Mouse (Mus musculus) embryonic facial prominence, embryonic 14.5 days (tissue): ENCODE measurements at regions not wholly inside any gene's neighbourhood (a gene's known extent, or its start where the extent isn't known, plus 50 kb on each side); places are given as distances from the start of the nearest gene placed in this dataset.
A peak's percentile ranks its signal among the peaks of the same experiment; 100 is the strongest.

Experiments used
- ATAC-seq: fragments of 200-750 bp; cut with Nextera tagmentation; 2 replicates; pipeline ENCODE4 v1.8.0; 2017; ENCODE audit warnings: low read depth, moderate number of reproducible peaks, moderate TSS enrichment
- DNase-seq: peaks from one replicate; pipeline ENCODE4 v3.0.0-alpha.2; 2015; ENCODE audit warnings: low spot score
- H3K27ac ChIP-seq: fragments of 300-500 bp; sonication (generic); replicated peaks from 2 replicates; pipeline ENCODE4 v1.5.1; 2014; ENCODE audit warnings: low read depth, mild to moderate bottlenecking, low read length, moderate library complexity
- H3K27me3 ChIP-seq: fragments of 300-500 bp; sonication (generic); replicated peaks from 2 replicates; pipeline ENCODE4 v1.6.1; 2014; ENCODE audit warnings: low read length; ENCODE audit not compliant: control insufficient read depth, insufficient read depth
- H3K36me3 ChIP-seq: fragments of 300-500 bp; sonication (generic); 2 replicates; pipeline ENCODE4 v1.6.1; 2014; ENCODE audit warnings: low read length, mixed read lengths; ENCODE audit not compliant: control insufficient read depth, insufficient read depth
- H3K4me1 ChIP-seq: fragments of 300-500 bp; sonication (generic); 2 replicates; pipeline ENCODE4 v1.6.1; 2014; ENCODE audit warnings: antibody characterized with exemption, low read length; ENCODE audit not compliant: control insufficient read depth, insufficient read depth
- H3K4me2 ChIP-seq: fragments of 300-500 bp; sonication (generic); 2 replicates; pipeline ENCODE4 v1.6.1; 2014; ENCODE audit warnings: low read depth, mild to moderate bottlenecking, low read length, moderate library complexity, mixed read lengths
- H3K4me3 ChIP-seq: fragments of 300-500 bp; sonication (generic); 2 replicates; pipeline ENCODE4 v1.5.1; 2014; ENCODE audit warnings: low read depth, mild to moderate bottlenecking, low read length
- H3K9ac ChIP-seq: fragments of 300-500 bp; sonication (generic); 2 replicates; pipeline ENCODE4 v1.6.1; 2014; ENCODE audit warnings: low read depth, mild to moderate bottlenecking, low read length, moderate library complexity, mixed read lengths
- H3K9me3 ChIP-seq: fragments of 300-500 bp; sonication (generic); 2 replicates; pipeline ENCODE4 v1.6.1; 2016; ENCODE audit warnings: low read length; ENCODE audit not compliant: control insufficient read depth
- WGBS: fragments of 180-500 bp; shearing (Covaris S2); extraction: QIAGEN DNeasy Blood & Tissue Kit; methylation state at CpG from one replicate; pipeline ENCODE4 v1.1.7; 2014; 5-methylcytosine and 5-hydroxymethylcytosine counted together

- H3K4me2 ChIP-seq, result peak overlapping the region; percentile 25; the same call in 1 of the 2 replicates
- H3K4me3 ChIP-seq, result no peak overlapping the region
- peak; percentile 94 for ATAC-seq
- H3K4me1 ChIP-seq, result no peaks in the 10 kb centered on the region; the same call in 1 of the 2 replicates
- peak; percentile 85 for DNase-seq
- no peak overlapping the region for H3K9ac ChIP-seq
- no peaks in the 10 kb centered on the region for H3K36me3 ChIP-seq
- H3K9me3 ChIP-seq, result no peaks in the 10 kb centered on the region
- H3K27me3 ChIP-seq, result peaks cover 10% of the 10 kb centered on the region; the same call in 1 of the 2 replicates
- WGBS, result 6% methylated on average over 18 of the region's 18 CpGs
- no peak overlapping the region for H3K27ac ChIP-seq
These were observed 163.8 kb downstream of the Ttc8 start for GRCm38 (mm10) chr12:99084144-99084543.

GRCm38 (mm10) chr12:99087286-99087685, 166.9 kb downstream of the Ttc8 start:
- Histone ChIP-seq H3K4me3 (no peak overlapping the region), H3K27ac (no peak overlapping the region), H3K36me3 (no peaks in the 10 kb centered on the region), H3K4me2 (no peak overlapping the region), H3K27me3 (peaks cover 13% of the 10 kb centered on the region; the same call in 1 of the 2 replicates), H3K9ac (no peak overlapping the region), H3K4me1 (no peaks in the 10 kb centered on the region; the same call in 1 of the 2 replicates), H3K9me3 (no peaks in the 10 kb centered on the region)
- 62% methylated on average over 8 of the region's 8 CpGs for WGBS
- DNase-seq, result no peak
- no peak for ATAC-seq

- Histone ChIP-seq H3K9ac (no peak overlapping the region), H3K4me3 (no peak overlapping the region), H3K4me2 (no peak overlapping the region), H3K9me3 (no peaks in the 10 kb centered on the region), H3K4me1 (no peaks in the 10 kb centered on the region), H3K36me3 (no peaks in the 10 kb centered on the region), H3K27me3 (peaks cover 3% of the 10 kb centered on the region; the same call in 1 of the 2 replicates), H3K27ac (no peak overlapping the region)
- ATAC-seq, result no peak
- DNase-seq, result no peak
- WGBS, result 59% methylated on average over 4 of the region's 4 CpGs
These were observed 171.4 kb downstream of the Ttc8 start for GRCm38 (mm10) chr12:99091770-99092169.

GRCm38 (mm10) chr12:99093151-99093550, 172.8 kb downstream of the Ttc8 start:
- ATAC-seq (no peak), DNase-seq (no peak)
- peaks cover 3% of the 10 kb centered on the region; the same call in 1 of the 2 replicates for H3K27me3 ChIP-seq
- H3K9ac ChIP-seq, result no peak overlapping the region
- H3K9me3 ChIP-seq, result no peaks in the 10 kb centered on the region
- H3K4me2 ChIP-seq, result no peak overlapping the region
- H3K36me3 ChIP-seq, result no peaks in the 10 kb centered on the region
- H3K4me1 ChIP-seq, result no peaks in the 10 kb centered on the region
- no peak overlapping the region for H3K4me3 ChIP-seq
- 70% methylated on average over 3 of the region's 3 CpGs for WGBS
- H3K27ac ChIP-seq, result no peak overlapping the region

- Histone ChIP-seq H3K4me3 (no peak overlapping the region), H3K4me2 (no peak overlapping the region), H3K4me1 (no peaks in the 10 kb centered on the region), H3K27me3 (peaks cover 3% of the 10 kb centered on the region; the same call in 1 of the 2 replicates), H3K9ac (no peak overlapping the region), H3K27ac (no peak overlapping the region), H3K36me3 (no peaks in the 10 kb centered on the region), H3K9me3 (no peaks in the 10 kb centered on the region)
- DNase-seq (peak; percentile 23), ATAC-seq (no peak)
- WGBS, result 78% methylated on average over 6 of the region's 6 CpGs
These were observed 173.6 kb downstream of the Ttc8 start for GRCm38 (mm10) chr12:99093989-99094388.

GRCm38 (mm10) chr12:99096930-99097617, 176.7 kb downstream of the Ttc8 start:
- Histone ChIP-seq H3K27me3 (no peaks in the 10 kb centered on the region; the same call in 1 of the 2 replicates), H3K4me3 (no peak overlapping the region), H3K36me3 (no peaks in the 10 kb centered on the region), H3K9me3 (no peaks in the 10 kb centered on the region), H3K27ac (0 out of 2 replicates have a peak overlapping the region, but pooled peaks have one; percentile 41), H3K9ac (no peak overlapping the region), H3K4me1 (no peaks in the 10 kb centered on the region), H3K4me2 (no peak overlapping the region)
- ATAC-seq (peak; percentile 78), DNase-seq (peak; percentile 92)
- 33% methylated on average over 14 of the region's 14 CpGs for WGBS

- no peak overlapping the region for H3K9ac ChIP-seq
- H3K4me1 ChIP-seq, result no peaks in the 10 kb centered on the region
- no peaks in the 10 kb centered on the region for H3K36me3 ChIP-seq
- no peak overlapping the region for H3K4me2 ChIP-seq
- peak; percentile 53 for ATAC-seq
- H3K9me3 ChIP-seq, result no peaks in the 10 kb centered on the region
- no peak overlapping the region for H3K27ac ChIP-seq
- no peaks in the 10 kb centered on the region; the same call in 1 of the 2 replicates for H3K27me3 ChIP-seq
- peak; percentile 9 for DNase-seq
- 83% methylated on average over 17 of the region's 17 CpGs for WGBS
- H3K4me3 ChIP-seq, result no peak overlapping the region
These were observed 177.3 kb downstream of the Ttc8 start for GRCm38 (mm10) chr12:99097618-99098066.

GRCm38 (mm10) chr12:99099881-99100280, 179.5 kb downstream of the Ttc8 start:
- DNase-seq (no peak), ATAC-seq (no peak)
- Histone ChIP-seq H3K4me3 (no peak overlapping the region), H3K9me3 (no peaks in the 10 kb centered on the region), H3K27me3 (no peaks in the 10 kb centered on the region; the same call in 1 of the 2 replicates), H3K36me3 (no peaks in the 10 kb centered on the region), H3K4me1 (no peaks in the 10 kb centered on the region), H3K4me2 (no peak overlapping the region), H3K27ac (no peak overlapping the region), H3K9ac (no peak overlapping the region)
- 75% methylated on average over 7 of the region's 7 CpGs for WGBS

GRCm38 (mm10) chr12:99108616-99109015, 188.2 kb downstream of the Ttc8 start:
- Histone ChIP-seq H3K4me3 (no peak overlapping the region), H3K36me3 (no peaks in the 10 kb centered on the region), H3K4me2 (no peak overlapping the region), H3K27ac (no peak overlapping the region), H3K27me3 (no peaks in the 10 kb centered on the region), H3K9ac (no peak overlapping the region), H3K9me3 (no peaks in the 10 kb centered on the region), H3K4me1 (no peaks in the 10 kb centered on the region)
- 91% methylated on average over 5 of the region's 5 CpGs for WGBS
- ATAC-seq (no peak), DNase-seq (no peak)
